Mouse (Mus musculus): ENCODE data around the gene Kank4. TPM values are rescaled to one million over a fixed set of nuclear protein-coding genes. Genes with fewer than 3 reads are reported as not detected.
A peak's percentile ranks its signal among the peaks of the same experiment; 100 is the strongest.

Gene Kank4
- 0.08 TPM in 2 replicates for polyA plus RNA-seq (2015; fragmentation: Nextera tagmentation; extraction: Ambion mirVana)

- H3K9ac ChIP-seq (replicated peaks), result peak within 1 kb of the TSS; percentile 21; the same call in 1 of the 2 replicates
Measured at GRCm38 (mm10) chr4:98817184-98817911, at the start of gene Kank4. Gene Kank4 (minus strand): TSS chr4:98817537.

GRCm38 (mm10) chr4:98865386-98866237 is 48.3 kb upstream of the Kank4 start:
- H3K36me3 ChIP-seq (replicated peaks; ENCODE audit: insufficient read depth, low read length), result no peaks in the 10 kb centered on the region
- no peak overlapping the region for H3K4me3 ChIP-seq (ENCODE audit: low read depth, low read length)
- no peak overlapping the region for H3K4me2 ChIP-seq (ENCODE audit: low read depth, low read length)
- WGBS (ENCODE audit: insufficient replicate concordance), result 82% methylated on average over 14 of the region's 14 CpGs
- no peaks in the 10 kb centered on the region for H3K4me1 ChIP-seq (ENCODE audit: insufficient read depth)
- no peak overlapping the region for H3K27ac ChIP-seq (ENCODE audit: low read depth)
- no peak for ATAC-seq
- H3K27me3 ChIP-seq (ENCODE audit: insufficient read depth, low read length), result no peaks in the 10 kb centered on the region
- TF ChIP-seq CTCF (IDR thresholded peaks at IDR 0.05; ENCODE audit: low read depth) (no peak), EP300 (IDR thresholded peaks at IDR 0.05; ENCODE audit: low read depth) (no peak)
- H3K9ac ChIP-seq (replicated peaks), result no peak overlapping the region
- no peak for DNase-seq
- H3K9me3 ChIP-seq (ENCODE audit: low read length), result peaks cover 3% of the 10 kb centered on the region; the same call in 1 of the 2 replicates

More at GRCm38 (mm10) chr4:98817184-98817911, at the start of gene Kank4:
- peak; percentile 27 for DNase-seq
- Histone ChIP-seq H3K4me3 (ENCODE audit: low read depth, low read length) (peak within 1 kb of the TSS; percentile 48), H3K36me3 (replicated peaks; ENCODE audit: insufficient read depth, low read length) (no peaks in the 10 kb centered on the region), H3K4me2 (ENCODE audit: low read depth, low read length) (peak within 1 kb of the TSS; percentile 81), H3K27me3 (ENCODE audit: insufficient read depth, low read length) (peaks cover 38% of the 10 kb centered on the region), H3K9me3 (ENCODE audit: low read length) (no peaks in the 10 kb centered on the region), H3K4me1 (ENCODE audit: insufficient read depth) (no peaks in the 10 kb centered on the region; the same call in 1 of the 2 replicates), H3K27ac (ENCODE audit: low read depth) (no peak within 1 kb of the TSS)
- TF ChIP-seq CTCF (IDR thresholded peaks at IDR 0.05; ENCODE audit: low read depth) (no peak), EP300 (IDR thresholded peaks at IDR 0.05; ENCODE audit: low read depth) (no peak)
- no peak for ATAC-seq
- under 1% methylated on average over 62 of the region's 72 CpGs for WGBS (ENCODE audit: insufficient replicate concordance)

GRCm38 (mm10) chr4:98864546-98864945 is 47.2 kb upstream of the Kank4 start:
- H3K4me2 ChIP-seq (ENCODE audit: low read depth, low read length), result no peak overlapping the region
- ATAC-seq (no peak), DNase-seq (no peak)
- no peak overlapping the region for H3K4me3 ChIP-seq (ENCODE audit: low read depth, low read length)
- H3K9me3 ChIP-seq (ENCODE audit: low read length), result peaks cover 3% of the 10 kb centered on the region; the same call in 1 of the 2 replicates
- no peak overlapping the region for H3K9ac ChIP-seq (replicated peaks)
- no peak overlapping the region for H3K27ac ChIP-seq (ENCODE audit: low read depth)
- WGBS (ENCODE audit: insufficient replicate concordance), result 75% methylated on average over 3 of the region's 3 CpGs
- TF ChIP-seq CTCF (IDR thresholded peaks at IDR 0.05; ENCODE audit: low read depth) (no peak), EP300 (IDR thresholded peaks at IDR 0.05; ENCODE audit: low read depth) (no peak)
- H3K4me1 ChIP-seq (ENCODE audit: insufficient read depth), result no peaks in the 10 kb centered on the region
- no peaks in the 10 kb centered on the region for H3K27me3 ChIP-seq (ENCODE audit: insufficient read depth, low read length)
- H3K36me3 ChIP-seq (replicated peaks; ENCODE audit: insufficient read depth, low read length), result no peaks in the 10 kb centered on the region

- DNase-seq, result no peak
- WGBS (ENCODE audit: insufficient replicate concordance), result 43% methylated on average over 1 of the region's 2 CpGs
- TF ChIP-seq CTCF (IDR thresholded peaks at IDR 0.05; ENCODE audit: low read depth), result no peak
- no peak for TF ChIP-seq EP300 (IDR thresholded peaks at IDR 0.05; ENCODE audit: low read depth)
Measured at GRCm38 (mm10) chr4:98864094-98864493, 46.8 kb upstream of the Kank4 start.

GRCm38 (mm10) chr4:98863451-98863850 is 46.1 kb upstream of the Kank4 start:
- WGBS (ENCODE audit: insufficient replicate concordance), result 83% methylated on average over 2 of the region's 2 CpGs
- Histone ChIP-seq H3K4me1 (ENCODE audit: insufficient read depth) (no peaks in the 10 kb centered on the region), H3K4me2 (ENCODE audit: low read depth, low read length) (no peak overlapping the region), H3K36me3 (replicated peaks; ENCODE audit: insufficient read depth, low read length) (no peaks in the 10 kb centered on the region), H3K4me3 (ENCODE audit: low read depth, low read length) (no peak overlapping the region), H3K27ac (ENCODE audit: low read depth) (no peak overlapping the region), H3K9me3 (ENCODE audit: low read length) (peaks cover 3% of the 10 kb centered on the region; the same call in 1 of the 2 replicates), H3K9ac (replicated peaks) (no peak overlapping the region), H3K27me3 (ENCODE audit: insufficient read depth, low read length) (no peaks in the 10 kb centered on the region)
- ATAC-seq (no peak), DNase-seq (no peak)
- TF ChIP-seq EP300 (IDR thresholded peaks at IDR 0.05; ENCODE audit: low read depth) (no peak), CTCF (IDR thresholded peaks at IDR 0.05; ENCODE audit: low read depth) (no peak)

More at GRCm38 (mm10) chr4:98864094-98864493, 46.8 kb upstream of the Kank4 start:
- H3K4me1 ChIP-seq (ENCODE audit: insufficient read depth), result no peaks in the 10 kb centered on the region
- no peak overlapping the region for H3K4me2 ChIP-seq (ENCODE audit: low read depth, low read length)
- H3K4me3 ChIP-seq (ENCODE audit: low read depth, low read length), result no peak overlapping the region
- no peaks in the 10 kb centered on the region for H3K27me3 ChIP-seq (ENCODE audit: insufficient read depth, low read length)
- no peak overlapping the region for H3K27ac ChIP-seq (ENCODE audit: low read depth)
- no peak overlapping the region for H3K9ac ChIP-seq (replicated peaks)
- peaks cover 3% of the 10 kb centered on the region; the same call in 1 of the 2 replicates for H3K9me3 ChIP-seq (ENCODE audit: low read length)
- no peaks in the 10 kb centered on the region for H3K36me3 ChIP-seq (replicated peaks; ENCODE audit: insufficient read depth, low read length)
- ATAC-seq, result 0 out of 2 replicates have a peak, but pooled peaks have one; percentile 36

Measured in liver, postnatal 0 days (tissue).